Mouse (Mus musculus): ENCODE data around the gene Tas2r106. TPM values are rescaled to one million over a fixed set of nuclear protein-coding genes. Genes with fewer than 3 reads are reported as not detected.

Gene Tas2r106
- not detected in 2 replicates for total RNA-seq (2021)
- long read RNA-seq, experiment 1, result 0 reads
- long read RNA-seq, experiment 2, result 0 reads

GRCm38 (mm10) chr6:131678786-131679185 is at the start of gene Tas2r106:
TSS of gene Tas2r106 (minus strand) at chr6:131678886.
- no peak for DNase-seq

- no peak for DNase-seq
Observed at GRCm38 (mm10) chr6:131712803-131713202, 34.1 kb upstream of the Tas2r106 start.

GRCm38 (mm10) chr6:131689963-131690362 is 11.3 kb upstream of the Tas2r106 start, which contains the start of gene Tas2r114:
TSS of gene Tas2r114 (minus strand) at chr6:131690063.
- DNase-seq, result no peak

GRCm38 (mm10) chr6:131687395-131687794 is 8.7 kb upstream of the Tas2r106 start, which contains the start of gene Tas2r105:
TSS of gene Tas2r105 (minus strand) at chr6:131687495.
- no peak for DNase-seq

GRCm38 (mm10) chr6:131685644-131686043 is 7.0 kb upstream of the Tas2r106 start, which contains the start of gene Tas2r104:
TSS of gene Tas2r104 (minus strand) at chr6:131685744.
- no peak for DNase-seq

- no peak for DNase-seq
Observed at GRCm38 (mm10) chr6:131660049-131660448, 18.6 kb downstream of the Tas2r106 start, which contains the start of gene Tas2r107. TSS of gene Tas2r107 (minus strand) at chr6:131660149.

GRCm38 (mm10) chr6:131630812-131631211 is 47.9 kb downstream of the Tas2r106 start, which contains the start of gene Tas2r130:
TSS of gene Tas2r130 (minus strand) at chr6:131630912.
- DNase-seq, result no peak

Other genes with a start within 250 kb of the Tas2r106 start
- gene 5430401F13Rik, start 192.5 kb downstream of the Tas2r106 start, total RNA-seq (2021), result not detected in 2 replicates
- gene Gm6619, start 192.5 kb downstream of the Tas2r106 start, total RNA-seq (2021), result not detected in 2 replicates
- gene Tas2r130, start 48.0 kb downstream of the Tas2r106 start, total RNA-seq (2021), result not detected in 2 replicates
- gene Tas2r107, start 18.7 kb downstream of the Tas2r106 start, total RNA-seq (2021), result not detected in 2 replicates
- gene Tas2r104, start 6.9 kb upstream of the Tas2r106 start, total RNA-seq (2021), result not detected in 2 replicates
- not detected in 2 replicates for gene Tas2r105, start 8.6 kb upstream of the Tas2r106 start, total RNA-seq (2021)
- not detected in 2 replicates for gene Tas2r114, start 11.2 kb upstream of the Tas2r106 start, total RNA-seq (2021)